Mouse (Mus musculus): ENCODE data around the gene Scrn2.

Gene Scrn2

GRCm38 (mm10) chr11:97018583-97019344 is 11.0 kb upstream of the Scrn2 start:
- peak in 1 of 2 experiments; percentile 44 for DNase-seq

GRCm38 (mm10) chr11:97019345-97019708 is 10.4 kb upstream of the Scrn2 start:
- no peak for DNase-seq

- DNase-seq, result peak in 1 of 2 experiments; percentile 12
Observed at GRCm38 (mm10) chr11:97021121-97021765, 8.5 kb upstream of the Scrn2 start.

GRCm38 (mm10) chr11:97021873-97022484 is 7.8 kb upstream of the Scrn2 start:
- peak; percentile 89 to 90 for DNase-seq

GRCm38 (mm10) chr11:97024977-97025376 is 4.8 kb upstream of the Scrn2 start:
- DNase-seq, result no peak

GRCm38 (mm10) chr11:97025721-97026344 is 3.9 kb upstream of the Scrn2 start:
- DNase-seq, result peak; percentile 90 to 93

- no peak for DNase-seq
Observed at GRCm38 (mm10) chr11:97030426-97030825, 688 bp downstream of the Scrn2 start.

GRCm38 (mm10) chr11:97031977-97032376 is 2.2 kb downstream of the Scrn2 start:
- DNase-seq, result no peak

- no peak for DNase-seq
Observed at GRCm38 (mm10) chr11:97032499-97032898, 2.8 kb downstream of the Scrn2 start.

- DNase-seq, result no peak
Observed at GRCm38 (mm10) chr11:97033781-97034180, 4.0 kb downstream of the Scrn2 start.

- DNase-seq, result no peak
Observed at GRCm38 (mm10) chr11:97036141-97036540, 6.4 kb downstream of the Scrn2 start.

- DNase-seq, result no peak
Observed at GRCm38 (mm10) chr11:97038881-97039280, 9.1 kb downstream of the Scrn2 start.

GRCm38 (mm10) chr11:97040301-97041021 is 10.7 kb downstream of the Scrn2 start:
- DNase-seq, result no peak

GRCm38 (mm10) chr11:97041022-97041899 is 11.5 kb downstream of the Scrn2 start, which contains the start of the genes Lrrc46 and Mrpl10:
Gene Lrrc46, minus strand, starts transcription at chr11:97041407.
Gene Mrpl10, plus strand, starts transcription at chr11:97041560.
- peak; percentile 90 to 91 for DNase-seq

GRCm38 (mm10) chr11:97044902-97045301 is 15.2 kb downstream of the Scrn2 start:
- no peak for DNase-seq

GRCm38 (mm10) chr11:97045861-97046260 is 16.1 kb downstream of the Scrn2 start:
- no peak for DNase-seq

- DNase-seq, result no peak
Observed at GRCm38 (mm10) chr11:97048090-97048650, 18.4 kb downstream of the Scrn2 start.

- no peak for DNase-seq
Observed at GRCm38 (mm10) chr11:97049492-97050085, 19.9 kb downstream of the Scrn2 start.

GRCm38 (mm10) chr11:97050216-97050943 is 20.6 kb downstream of the Scrn2 start, which contains the start of gene Osbpl7:
Gene Osbpl7, plus strand, starts transcription at chr11:97050628.
- peak; percentile 86 to 88 for DNase-seq

Measured in lung, postnatal 4 days (tissue).